Comparison of ENCODE assay signal across 9 mouse cellular contexts in genomic region chr12:70914387-70914786, GRCm38 (mm10). TPM values are rescaled to one million over a fixed set of nuclear protein-coding genes. Genes with fewer than 3 reads are reported as not detected.
DNase-seq lines count a peak whose midpoint lies in the region; ATAC-seq and TF ChIP-seq lines count a peak whose summit lies in the region.
"Had no signal": no experiment of that assay in that cellular context is flagged by ENCODE, and none has a peak within 500 bp of the region (broad histone marks: within the 10 kb centered on the region; RNA-seq: fewer than 3 reads in every experiment).

No protein-coding gene starts in this region.

- no peaks in the 10 kb centered on the region for H3K27me3 ChIP-seq in lung, postnatal 0 days (replicated peaks; ENCODE audit: insufficient read depth, low read length)
- H3K27me3 ChIP-seq: limb, embryonic 12.5 days had no signal

- TF ChIP-seq CTCF in layer of hippocampus, adult 2 months (conservative IDR thresholded peaks at IDR 0.05), result peak; percentile 82
- TF ChIP-seq CTCF in lung, postnatal 0 days (IDR thresholded peaks at IDR 0.05), result peak; percentile 77

- TF ChIP-seq EP300 in lung, postnatal 0 days (IDR thresholded peaks at IDR 0.05), result no peak

- H3K27ac ChIP-seq in layer of hippocampus, adult 2 months, result no peak overlapping the region
- no peak overlapping the region for H3K27ac ChIP-seq in lung, postnatal 0 days (ENCODE audit: low read length)
- H3K27ac ChIP-seq: limb, embryonic 12.5 days had no signal

- H3K4me3 ChIP-seq in layer of hippocampus, adult 2 months, result no peak overlapping the region
- no peak overlapping the region for H3K4me3 ChIP-seq in lung, postnatal 0 days (ENCODE audit: low read depth, low read length)
- H3K4me3 ChIP-seq: limb, embryonic 12.5 days had no signal

- 44% methylated on average over 11 of the region's 11 CpGs for WGBS in lung, postnatal 0 days

- DNase-seq in adrenal gland, postnatal 10 days, result peak; percentile 46
- no peak for DNase-seq in adrenal gland, adult 8-10 months
- DNase-seq in layer of hippocampus, adult 2 months (ENCODE audit: low spot score in 2 of 2), result peak; percentile 34 to 64
- DNase-seq in layer of hippocampus, adult 11-12 months (ENCODE audit: low spot score), result no peak
- DNase-seq in CD4-positive helper T cell, adult 2 months (ENCODE audit: low read depth, low spot score), result peak; percentile 65
- DNase-seq in cerebellum, adult 8-10 months, result peak; percentile 49
- peak; percentile 83 for DNase-seq in lung, postnatal 0 days (ENCODE audit: low spot score)
- no peak for DNase-seq in ovary, adult 18-20 months (ENCODE audit: low spot score)

- no peak overlapping the region for H3K4me2 ChIP-seq in lung, postnatal 0 days (replicated peaks; ENCODE audit: low read depth, low read length)
- H3K4me2 ChIP-seq: limb, embryonic 12.5 days had no signal

- H3K4me1 ChIP-seq in lung, postnatal 0 days (ENCODE audit: insufficient read depth, low read depth, low read length), result no peaks in the 10 kb centered on the region

- no peaks in the 10 kb centered on the region for H3K36me3 ChIP-seq in lung, postnatal 0 days (ENCODE audit: insufficient read depth, low read length)
- H3K36me3 ChIP-seq: limb, embryonic 12.5 days had no signal

- no peak overlapping the region for H3K9ac ChIP-seq in lung, postnatal 0 days (replicated peaks; ENCODE audit: low read depth)
- H3K9ac ChIP-seq: limb, embryonic 12.5 days had no signal

- no peaks in the 10 kb centered on the region for H3K9me3 ChIP-seq in lung, postnatal 0 days (ENCODE audit: low read length)
- H3K9me3 ChIP-seq: limb, embryonic 12.5 days had no signal

- no peak for ATAC-seq in lung, postnatal 0 days

RNA-seq across cellular contexts. Expression of gene Actr10, which starts 23.3 kb away (rescaled TPM):
- 100 to 1,000 TPM; 178 to 189 TPM for total RNA-seq in adrenal gland, postnatal 10 days (2021)
- 100 to 1,000 TPM; 177 to 222 (median 203) TPM for total RNA-seq in adrenal gland, adult 8-10 months (2022)
- total RNA-seq in layer of hippocampus, adult 2 months (2021), result 100 to 1,000 TPM; 160 to 172 TPM
- 192 and 206 TPM in 2 replicates for polyA plus RNA-seq in lung, postnatal 0 days (2015; fragmentation: Nextera tagmentation; extraction: Ambion mirVana)

Comparison
In these comparisons a context has a peak if more than half of its experiments do, and no peak if none do; other contexts are left out.
1. DNase-seq: peak in adrenal gland, postnatal 10 days (single experiment), layer of hippocampus, adult 2 months (2 of 2), CD4-positive helper T cell, adult 2 months (single experiment), cerebellum, adult 8-10 months (single experiment) and lung, postnatal 0 days (single experiment); none in adrenal gland, adult 8-10 months (single experiment), layer of hippocampus, adult 11-12 months (single experiment) and ovary, adult 18-20 months (single experiment).